Mouse (Mus musculus) right cerebral cortex, postnatal 36 days (tissue): ENCODE results near the gene Cdsn.

Experiments
- DNase-seq, 2 experiments: peaks; one replicate each; pipeline ENCODE4 v3.0.0; 2022; ENCODE audit warnings: low spot score in 2 of 2, mixed read lengths in 1 of 2

Cdsn gene

DNA sequence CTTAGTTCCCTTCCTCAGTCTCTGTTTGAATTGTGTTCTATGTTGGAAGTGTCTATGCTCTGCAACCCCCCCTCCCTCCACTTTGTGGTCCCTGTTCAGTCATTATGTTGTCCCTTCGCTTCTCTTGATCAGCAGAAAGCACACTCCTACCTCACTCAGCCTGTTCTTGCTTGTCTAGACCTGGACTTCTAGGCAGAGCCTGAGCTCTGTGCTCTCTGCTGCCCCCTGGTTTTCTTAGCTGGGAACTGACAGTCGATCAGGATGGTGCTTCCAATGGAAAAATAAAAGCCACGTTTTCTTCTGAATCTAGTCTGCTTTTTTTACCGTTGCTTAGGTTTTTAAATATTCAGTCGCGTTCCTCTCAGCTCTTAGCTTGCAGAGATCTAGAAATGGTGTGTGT, 17.6 kb upstream of the Cdsn start:
- peak; percentile 63 to 64 for DNase-seq

DNA sequence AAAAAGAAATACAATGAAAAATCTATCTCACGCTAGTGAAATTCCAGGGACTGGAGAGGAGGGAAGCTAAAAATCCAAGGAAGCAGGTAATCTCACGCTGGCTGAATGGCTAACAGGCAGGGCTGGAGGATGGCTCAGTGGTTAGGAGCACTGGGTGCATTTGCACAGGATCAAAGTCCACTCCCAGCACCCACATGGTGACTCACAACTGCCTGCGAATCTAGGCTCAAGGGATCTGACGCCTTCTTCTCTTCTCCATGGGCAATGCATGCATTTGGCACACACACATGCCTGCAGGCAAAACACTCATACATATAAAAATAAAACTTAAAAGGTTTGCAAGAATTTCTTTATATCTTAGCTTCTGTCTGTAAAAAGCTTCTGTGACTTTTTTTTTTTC, 14.5 kb upstream of the Cdsn start:
- peak in 1 of 2 experiments; percentile 48 for DNase-seq

DNA sequence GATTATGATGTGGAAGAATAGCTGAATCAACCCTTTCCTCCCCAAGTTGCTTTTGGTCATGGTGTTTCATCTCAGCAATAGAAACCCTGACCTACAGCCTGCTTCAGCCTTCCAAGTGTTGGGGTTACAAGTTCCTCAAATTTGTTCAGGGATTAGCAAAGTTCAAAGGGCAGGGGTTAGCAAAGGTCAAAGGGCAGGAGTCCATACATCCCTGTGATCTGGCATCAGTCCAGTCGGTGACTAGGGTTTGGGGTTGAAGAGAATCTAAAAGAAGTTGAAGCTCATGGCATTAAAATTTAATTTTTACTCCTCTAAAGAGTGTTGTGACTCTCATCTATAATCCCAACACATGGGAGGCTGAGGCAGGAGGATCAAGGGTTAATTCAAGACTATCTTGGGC, 13.5 kb upstream of the Cdsn start:
- DNase-seq = no peak

DNA sequence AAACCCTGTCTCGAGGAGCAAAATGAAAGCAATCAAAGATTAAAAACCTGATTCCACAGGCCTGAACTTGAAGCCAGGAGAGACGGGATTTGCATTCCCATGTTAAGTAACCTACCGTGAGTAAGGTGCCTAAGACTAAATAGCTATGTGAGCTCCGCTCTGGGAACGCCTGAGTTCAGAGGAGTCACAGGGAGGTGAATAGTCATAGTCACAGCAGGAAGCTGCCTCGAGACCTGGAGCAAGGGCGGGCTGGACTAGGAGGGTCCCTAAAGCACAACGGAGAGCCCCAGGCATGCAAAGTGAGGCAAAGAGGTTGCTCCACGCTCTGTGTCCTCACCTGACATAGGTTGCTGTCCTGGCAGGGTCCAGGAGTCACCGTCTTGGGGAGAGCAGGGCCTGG, 12.4 kb upstream of the Cdsn start:
- DNase-seq = no peak

DNA sequence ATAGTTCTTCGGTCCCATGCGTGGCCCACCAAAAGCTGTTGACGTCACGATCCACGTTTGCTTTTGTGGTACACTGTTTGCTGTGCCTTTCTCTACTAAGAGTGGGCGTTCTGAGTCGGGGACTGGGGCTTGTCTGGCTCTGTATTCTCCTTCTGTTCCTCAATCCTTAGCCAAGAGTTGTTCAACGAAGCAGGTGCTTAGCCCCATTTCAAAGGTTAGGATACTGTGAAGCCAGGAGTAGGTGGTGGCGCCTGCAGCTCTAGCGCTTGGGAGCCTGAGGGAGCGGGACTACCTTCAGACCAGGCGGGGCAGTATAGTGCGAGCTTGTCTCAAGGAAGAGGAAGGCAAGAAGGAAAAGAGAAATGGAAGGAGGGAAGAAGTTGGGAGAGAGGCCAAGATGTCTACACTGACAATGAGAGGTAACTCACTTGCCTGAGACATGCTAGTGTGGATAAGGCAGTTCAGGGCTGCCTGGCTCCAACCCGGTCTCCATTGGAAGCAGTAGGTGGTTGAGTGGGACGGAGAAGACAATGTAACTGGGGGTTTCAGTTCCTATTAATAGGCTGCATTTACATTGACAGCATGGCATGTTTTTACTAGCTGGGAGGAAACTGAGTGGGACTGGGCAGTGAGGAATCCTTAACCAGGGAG, 9.0 kb upstream of the Cdsn start:
- DNase-seq = peak in 1 of 2 experiments; percentile 50

DNA sequence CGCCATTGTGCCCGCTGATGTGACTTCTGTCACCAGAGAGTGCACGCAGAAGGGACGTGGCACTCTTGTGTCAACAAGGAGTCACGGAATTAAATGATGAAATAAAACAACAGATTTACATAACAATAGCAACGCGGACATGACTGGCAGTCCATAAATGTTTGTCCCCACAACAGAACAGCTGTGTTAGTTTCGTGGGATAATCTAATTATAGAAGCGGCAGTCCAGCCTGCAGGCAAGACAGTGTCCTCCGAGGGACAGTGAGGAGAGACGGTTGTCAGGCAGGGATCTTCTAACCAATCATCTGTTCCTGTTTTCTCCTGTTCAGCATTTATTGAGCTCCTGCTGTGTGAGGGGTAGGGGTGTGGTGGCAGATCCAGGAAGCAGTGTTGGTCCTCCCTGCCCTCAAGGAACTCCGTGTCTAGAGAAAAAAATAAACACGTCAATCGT, 8.5 kb upstream of the Cdsn start:
- DNase-seq = no peak

DNA sequence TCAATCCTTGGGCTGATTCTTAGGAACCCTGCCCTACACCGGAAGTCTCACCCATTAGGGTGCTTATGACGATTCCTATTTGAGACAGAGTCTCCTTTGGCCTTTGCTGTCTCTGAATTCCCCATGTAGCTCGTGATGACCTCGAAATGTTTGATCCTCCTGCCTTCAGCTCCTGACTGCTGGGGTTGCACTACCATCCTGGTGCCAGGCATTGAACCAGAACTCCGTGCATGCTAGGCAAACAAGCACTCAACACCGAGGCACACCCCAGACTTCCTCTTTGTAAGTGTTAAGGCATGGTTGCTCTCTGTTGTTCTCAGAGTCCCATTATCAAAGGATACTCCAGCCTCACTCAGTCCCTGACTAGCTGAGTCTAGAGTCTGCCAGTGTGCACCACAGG, 7.9 kb upstream of the Cdsn start:
- DNase-seq = no peak

DNA sequence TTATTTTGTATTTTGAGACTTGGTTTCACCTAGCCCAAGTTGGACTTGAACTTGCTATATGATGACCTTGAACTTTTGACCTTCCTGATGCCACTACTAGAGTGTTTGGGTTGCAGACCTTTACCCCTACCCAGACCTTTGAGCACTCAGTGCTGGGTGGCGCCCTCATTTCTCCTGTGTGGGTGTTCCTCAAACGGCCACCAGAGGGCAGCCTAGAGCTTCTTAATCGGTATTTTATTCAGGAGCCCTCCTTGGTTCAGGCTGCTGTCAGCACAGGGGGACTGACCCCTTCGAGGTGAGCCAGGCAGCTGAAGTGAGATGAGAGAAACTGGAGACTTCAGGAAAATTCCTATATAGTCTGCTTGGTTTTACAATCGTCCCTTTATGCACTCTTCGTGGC, 7.2 kb upstream of the Cdsn start:
- DNase-seq = peak in 1 of 2 experiments; percentile 24

DNA sequence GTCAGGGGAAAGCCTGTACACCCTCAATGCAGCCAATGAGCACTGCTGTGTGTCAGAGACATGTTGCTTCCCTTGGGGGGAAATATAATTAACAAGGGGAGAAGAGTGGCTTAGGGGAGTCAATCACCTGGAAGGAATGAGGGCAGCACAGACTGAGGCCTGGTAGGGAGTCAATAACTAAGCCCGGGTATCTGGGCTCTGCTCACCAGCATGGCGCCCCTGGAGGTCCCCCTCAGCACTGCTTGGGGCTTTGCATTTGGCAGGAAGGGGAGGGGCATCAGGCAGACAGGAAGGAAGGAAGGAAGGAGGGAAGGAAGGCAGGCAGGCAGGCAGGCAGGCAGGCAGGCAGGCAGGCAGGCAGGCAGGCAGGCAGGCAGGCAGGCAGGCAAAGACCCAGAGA, 4.5 kb upstream of the Cdsn start:
- no peak for DNase-seq

DNA sequence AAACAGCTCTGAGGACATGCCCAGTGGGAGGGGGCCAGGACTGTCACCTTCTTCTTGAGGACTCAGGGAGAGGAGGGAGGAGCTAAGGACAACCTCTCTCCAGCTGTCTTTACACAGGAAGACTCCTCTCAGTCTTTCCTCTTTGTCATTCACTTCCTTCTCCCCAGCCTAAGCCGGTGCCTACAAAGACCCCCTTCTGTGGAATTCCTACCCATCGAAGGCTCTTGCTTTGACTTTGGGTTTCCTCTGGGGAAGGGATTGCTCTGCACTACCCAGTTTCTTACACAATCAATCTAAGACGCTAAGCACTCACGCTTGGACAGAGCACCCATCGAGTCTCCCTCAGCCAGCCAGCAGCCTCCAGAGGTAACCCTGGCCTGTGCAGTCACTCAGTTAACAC, 3.3 kb upstream of the Cdsn start:
- no peak for DNase-seq

DNA sequence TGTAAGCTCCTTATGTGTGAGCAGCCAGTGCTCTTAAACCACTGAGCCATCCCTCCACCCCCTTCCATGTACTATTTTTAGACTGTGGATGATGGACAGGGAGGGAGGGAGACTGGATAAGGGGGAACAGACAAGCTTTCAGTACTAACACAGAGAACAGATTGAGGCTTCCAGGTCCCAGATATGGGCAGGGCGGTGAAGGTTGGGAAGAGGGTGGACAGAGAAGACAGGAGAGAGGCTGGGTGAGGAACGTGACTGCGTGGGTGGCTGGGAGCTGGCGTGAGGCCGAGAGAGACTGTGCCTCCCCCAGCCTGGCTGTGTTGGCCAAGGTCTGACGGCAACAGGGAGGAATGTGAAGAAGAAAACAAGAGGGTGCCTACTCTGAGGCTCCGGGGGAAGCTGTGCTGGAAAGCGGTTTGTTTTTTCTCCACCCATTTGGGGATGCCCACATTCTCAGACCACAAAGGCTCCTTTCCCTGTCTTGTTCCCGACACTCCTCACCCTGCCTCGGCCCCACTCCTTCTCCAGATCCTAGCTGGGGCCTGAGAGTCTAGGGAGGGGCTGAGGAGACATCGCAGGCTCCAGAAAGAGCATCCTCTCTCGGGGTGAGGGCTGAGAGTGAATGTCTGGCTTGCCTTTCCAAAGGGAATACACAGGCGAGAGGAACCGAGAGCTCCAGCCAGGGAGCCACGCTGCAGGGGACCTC, 2.3 kb upstream of the Cdsn start:
- DNase-seq = peak; percentile 81 to 87

DNA sequence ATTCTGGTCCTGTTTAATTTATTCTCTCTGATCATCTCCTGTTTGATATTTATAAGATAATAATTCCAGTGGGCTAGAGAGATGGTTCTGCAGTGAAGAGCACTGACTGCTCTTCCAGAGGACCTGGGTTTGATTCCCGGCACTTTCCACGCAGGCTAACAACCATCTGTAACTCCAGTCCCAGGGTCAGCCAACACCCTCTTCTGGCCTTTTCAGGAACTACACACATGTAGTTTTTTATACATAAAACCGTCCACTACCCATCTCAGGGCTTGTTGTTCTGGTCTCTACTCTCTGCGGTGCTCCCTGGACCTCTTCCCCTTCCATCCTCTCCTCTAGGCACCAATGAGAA, 1.8 kb upstream of the Cdsn start:
- no peak for DNase-seq

DNA sequence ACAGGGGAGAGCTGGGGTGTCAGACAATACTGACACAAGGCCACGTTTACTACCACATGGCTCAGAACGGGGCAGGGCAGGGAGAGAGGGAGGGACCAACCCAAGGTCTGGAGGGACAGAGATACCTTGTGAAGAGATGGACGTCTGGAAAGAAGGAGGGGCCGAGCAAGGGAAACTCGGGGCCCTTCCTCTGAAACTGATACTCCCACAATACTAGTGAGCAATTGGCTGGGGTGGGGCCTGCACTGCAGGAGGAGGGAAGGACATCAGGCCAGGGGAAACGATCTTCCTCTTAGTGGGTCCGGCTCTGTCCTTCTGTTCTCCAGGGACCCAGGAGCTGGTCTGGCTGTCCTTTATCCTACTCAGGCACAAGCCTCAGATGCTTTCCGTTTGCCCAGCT, 1.1 kb upstream of the Cdsn start:
- no peak for DNase-seq

DNA sequence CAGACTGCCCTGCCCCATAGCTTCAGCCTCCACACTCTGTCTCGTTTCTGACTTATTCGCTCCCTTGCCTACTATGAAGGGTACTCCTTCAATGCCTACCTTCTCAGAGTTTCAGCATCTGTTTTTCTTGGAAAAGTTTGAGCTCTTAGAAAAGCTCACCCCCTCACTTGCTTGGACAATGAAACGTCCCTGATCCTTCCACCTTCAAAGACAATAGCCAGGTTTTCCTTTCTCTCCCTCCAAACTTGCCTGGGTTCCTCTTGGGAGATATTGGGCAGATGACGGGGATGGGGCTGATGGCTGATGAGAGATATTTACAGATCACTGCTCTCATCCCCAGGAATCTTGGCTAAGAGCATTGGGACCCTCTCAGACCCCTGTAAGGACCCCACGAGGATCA, 2.4 kb downstream of the Cdsn start:
- DNase-seq = no peak

DNA sequence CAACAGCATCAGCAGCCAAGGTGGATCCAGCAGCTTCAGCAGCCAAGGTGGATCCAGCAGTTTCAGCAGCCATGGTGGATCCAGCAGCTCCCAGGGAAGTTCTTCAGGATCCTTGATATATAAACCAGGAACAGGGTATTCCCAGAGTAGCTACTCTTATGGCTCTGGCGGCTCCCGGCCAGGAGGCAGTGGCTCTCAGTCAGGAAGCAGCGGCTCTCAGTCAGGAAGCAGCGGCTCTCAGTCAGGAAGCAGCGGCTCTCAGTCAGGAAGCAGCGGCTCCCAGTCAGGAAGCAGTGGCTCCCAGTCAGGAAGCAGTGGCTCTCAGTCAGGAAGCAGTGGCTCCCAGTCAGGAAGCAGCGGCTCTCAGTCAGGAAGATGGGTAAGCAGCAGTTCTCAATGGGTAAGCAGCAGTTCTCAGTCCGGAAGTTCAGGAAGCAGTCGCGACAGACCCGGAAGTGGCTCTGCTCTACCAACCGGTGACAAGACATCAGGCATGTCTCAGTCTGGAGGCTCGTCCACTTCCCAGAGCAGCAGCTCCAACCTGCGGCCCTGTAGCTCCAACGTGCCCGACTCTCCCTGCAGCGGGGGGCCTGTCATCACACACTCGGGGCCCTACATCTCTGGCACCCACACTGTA, 3.0 kb downstream of the Cdsn start:
- no peak for DNase-seq

DNA sequence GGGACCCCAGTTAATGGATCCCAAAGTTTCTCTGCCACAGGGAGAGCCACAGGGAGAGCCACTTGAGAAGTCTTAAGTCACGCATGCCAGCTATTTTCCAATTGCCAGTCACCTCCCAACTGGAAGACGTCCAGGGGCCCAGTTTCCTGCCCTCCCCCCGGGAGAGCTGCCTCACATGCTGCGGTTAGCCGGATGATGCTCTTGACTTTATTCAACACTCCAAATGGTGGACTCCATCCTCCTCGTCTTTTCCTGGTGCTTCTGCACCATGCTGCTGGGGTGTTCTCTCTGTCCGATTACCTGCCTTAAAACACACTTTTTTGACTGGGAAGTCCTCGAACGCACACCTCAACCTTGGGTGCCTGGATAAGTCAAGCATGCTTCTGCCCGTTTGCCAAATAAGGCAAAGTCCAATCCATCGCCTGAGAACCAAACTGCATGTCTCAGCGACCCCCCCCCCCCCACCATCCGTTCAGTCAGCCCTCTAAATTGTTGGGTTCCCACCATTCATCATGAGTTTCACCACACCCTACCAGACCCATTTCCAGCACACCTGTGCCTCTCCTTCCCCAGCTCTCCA, 4.3 kb downstream of the Cdsn start:
- DNase-seq = no peak

DNA sequence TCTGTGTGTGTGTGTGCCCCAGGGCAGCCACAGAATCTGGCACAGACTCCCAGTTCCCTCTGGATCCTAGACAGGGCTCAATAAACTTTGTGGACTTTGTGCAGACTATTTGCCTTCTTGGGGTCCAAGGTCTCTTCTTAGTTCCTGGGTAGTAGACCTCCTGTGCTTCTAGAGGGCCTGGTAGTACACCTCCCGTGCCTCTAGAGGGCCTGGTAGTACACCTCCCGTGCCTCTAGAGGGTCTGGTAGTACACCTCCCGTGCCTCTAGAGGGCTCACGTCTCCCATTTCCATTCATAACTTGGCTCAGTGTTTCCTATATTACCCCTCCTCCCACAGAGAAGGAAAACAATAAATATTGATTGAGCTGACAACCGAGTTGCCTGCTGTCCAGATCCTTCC, 4.9 kb downstream of the Cdsn start:
- DNase-seq = no peak

DNA sequence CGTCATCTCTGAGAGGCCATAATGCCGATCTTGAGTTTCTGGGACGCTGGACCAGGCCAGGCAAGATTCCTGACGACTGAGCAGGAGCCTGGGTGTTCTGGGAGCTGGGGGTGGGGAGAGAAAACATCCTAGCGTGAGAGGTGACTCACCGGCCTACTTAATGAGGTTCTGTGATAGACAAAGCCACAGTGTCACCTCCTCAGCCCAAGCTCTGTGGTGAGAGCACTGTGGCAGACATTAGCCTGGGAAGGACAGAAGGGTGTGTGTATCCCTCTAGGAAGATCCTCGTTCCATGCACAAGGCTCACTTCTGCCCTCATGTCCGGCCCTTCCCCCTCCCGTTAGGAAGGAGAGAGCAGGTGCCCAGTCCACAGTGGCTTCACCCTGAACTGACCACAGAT, 5.4 kb downstream of the Cdsn start:
- no peak for DNase-seq

DNA sequence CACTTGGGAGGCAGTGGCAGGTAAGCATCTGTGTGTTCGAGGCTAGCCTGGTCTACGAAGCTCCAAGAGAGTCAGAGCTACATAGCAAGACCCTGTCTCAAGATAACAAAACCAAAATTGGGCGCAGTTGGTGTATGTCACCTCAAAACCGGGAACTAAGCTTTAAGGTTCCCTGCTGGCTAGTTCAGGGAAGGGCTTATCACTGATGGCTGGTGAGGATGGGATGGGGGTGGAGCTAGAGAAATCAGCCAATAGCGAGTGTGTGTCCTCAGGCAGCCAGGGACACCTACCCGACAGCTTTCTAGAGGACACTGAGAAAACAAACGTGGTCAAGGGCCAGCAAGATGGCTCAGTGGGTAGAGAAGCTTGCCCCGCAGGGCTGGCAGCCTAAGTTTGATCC, 6.3 kb downstream of the Cdsn start:
- no peak for DNase-seq

DNA sequence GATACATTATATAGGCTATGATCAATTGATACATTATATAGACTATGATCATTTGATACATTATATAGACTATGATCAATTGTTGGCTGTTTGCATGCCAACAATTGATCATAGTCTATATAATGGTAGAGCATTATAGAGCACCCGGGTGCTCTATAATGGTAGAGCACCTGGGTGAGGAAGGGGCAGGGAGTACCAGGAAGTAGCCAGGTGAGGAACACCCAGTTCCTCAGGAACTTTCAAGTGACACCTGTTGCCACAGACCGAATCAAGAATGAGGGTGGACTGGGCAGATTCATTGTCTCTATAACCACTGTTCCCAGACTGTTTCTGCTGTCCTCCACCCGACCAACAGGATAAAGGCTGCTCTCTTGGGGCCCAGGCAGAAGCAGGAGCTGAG, 15.2 kb downstream of the Cdsn start, which contains the start of gene 2300002M23Rik:
Gene 2300002M23Rik, plus strand, starts transcription at position 301 of the 400 bp plus-strand sequence.
- DNase-seq = no peak

DNA sequence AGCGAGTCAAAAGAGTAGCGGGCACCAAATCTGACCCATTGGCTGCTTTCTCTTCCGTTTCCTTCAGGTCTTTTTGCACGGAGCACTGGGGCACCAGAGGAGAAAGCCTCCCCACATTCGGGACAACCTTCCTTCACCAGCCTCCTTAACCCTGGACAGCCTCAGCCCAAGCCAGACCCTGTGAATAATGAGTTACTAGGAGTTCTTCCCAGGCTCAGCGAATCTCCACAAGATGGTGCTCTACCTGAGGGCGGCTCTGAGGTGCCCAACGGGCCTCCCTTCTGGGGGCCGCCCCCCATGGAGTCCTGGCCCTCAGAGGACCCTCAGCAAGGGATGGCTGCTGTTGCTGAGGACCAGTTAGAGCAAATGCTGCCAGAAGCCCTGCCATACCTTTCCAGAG, 15.8 kb downstream of the Cdsn start:
- DNase-seq = no peak

DNA sequence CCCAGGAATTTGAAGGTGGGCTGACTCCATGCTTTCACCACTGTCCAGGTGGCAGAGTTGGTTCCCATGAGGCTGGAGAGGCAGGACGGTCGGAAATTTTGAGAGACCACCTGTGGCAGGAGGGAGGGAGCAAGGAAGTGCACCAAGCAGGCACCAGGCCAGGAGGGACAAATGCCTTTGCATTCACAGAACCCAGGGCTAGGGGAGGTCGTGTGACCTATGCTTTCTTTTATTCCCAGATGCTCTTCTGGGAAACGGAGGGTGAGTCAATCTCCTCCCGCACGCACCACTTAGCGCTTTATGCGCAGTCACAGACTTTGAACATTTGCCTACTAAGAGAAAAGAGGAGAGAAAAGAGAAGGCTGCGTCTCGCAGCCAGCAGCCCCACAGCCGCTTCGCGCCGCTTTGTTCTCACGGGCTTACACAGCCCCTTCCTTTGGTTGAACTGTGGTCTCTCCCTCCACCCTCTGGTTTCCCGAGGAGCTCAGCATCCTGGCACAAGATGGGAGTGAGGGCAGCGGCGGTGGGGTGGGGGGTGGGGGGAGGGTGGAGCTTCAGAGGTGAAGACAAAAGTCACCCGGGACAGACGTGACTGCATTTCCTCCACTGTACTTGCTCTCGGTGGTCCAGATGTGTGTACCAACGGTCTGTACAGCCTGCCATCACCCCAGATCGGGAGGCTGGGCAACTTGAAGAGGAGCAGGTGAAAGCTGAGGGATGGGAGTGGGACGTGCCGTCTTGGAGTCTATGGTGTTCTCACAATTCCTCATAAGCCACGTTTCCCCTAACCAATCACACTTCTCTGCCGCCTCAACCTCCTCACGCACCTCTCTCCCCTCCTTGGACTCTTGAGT, 17.4 kb downstream of the Cdsn start:
- DNase-seq = no peak
